Mouse (Mus musculus) intestine, embryonic 15.5 days (tissue): Measurements from ENCODE around the gene Pkd2. TPM values are rescaled to one million over a fixed set of nuclear protein-coding genes. Genes with fewer than 3 reads are reported as not detected.
"Not testable (repeated sequence)": the region's sequence is repeated elsewhere in the genome, so short reads cannot be mapped to it uniquely, and the experiment has no call there.

ENCODE experiments used
- ATAC-seq: fragments of 200-750 bp; cut with Nextera tagmentation; 2 replicates; pipeline ENCODE4 v1.8.0; 2017; ENCODE audit warnings: moderate TSS enrichment, moderate library complexity
- H3K27ac ChIP-seq: fragments of 300-500 bp; sonication (generic); 2 replicates; pipeline ENCODE4 v1.5.1; 2015; ENCODE audit warnings: mild to moderate bottlenecking, inconsistent platforms
- H3K27me3 ChIP-seq: fragments of 300-500 bp; sonication (generic); replicated peaks from 2 replicates; pipeline ENCODE4 v1.6.1; 2015; ENCODE audit warnings: inconsistent platforms
- H3K36me3 ChIP-seq: fragments of 300-500 bp; sonication (generic); 2 replicates; pipeline ENCODE4 v1.6.1; 2015; ENCODE audit warnings: inconsistent platforms
- H3K4me1 ChIP-seq: fragments of 300-500 bp; sonication (generic); replicated peaks from 2 replicates; pipeline ENCODE4 v1.6.1; 2015; ENCODE audit warnings: inconsistent platforms
- H3K4me2 ChIP-seq: fragments of 300-500 bp; sonication (generic); replicated peaks from 2 replicates; pipeline ENCODE4 v1.6.1; 2015; ENCODE audit warnings: mild to moderate bottlenecking, inconsistent platforms
- H3K4me3 ChIP-seq: fragments of 300-500 bp; sonication (generic); replicated peaks from 2 replicates; pipeline ENCODE4 v1.5.1; 2015; ENCODE audit warnings: inconsistent platforms
- H3K9ac ChIP-seq: fragments of 300-500 bp; sonication (generic); 2 replicates; pipeline ENCODE4 v1.6.1; 2015; ENCODE audit warnings: inconsistent platforms
- H3K9me3 ChIP-seq: fragments of 300-500 bp; sonication (generic); 2 replicates; pipeline ENCODE4 v1.6.1; 2016; ENCODE audit warnings: inconsistent platforms
- WGBS: fragments of 180-500 bp; shearing (Covaris S2); methylation state at CpG from one replicate; pipeline ENCODE4 v1.1.7; 2015; 5-methylcytosine and 5-hydroxymethylcytosine counted together
- polyA plus RNA-seq: library from polyadenylated mRNA; unstranded; fragments of >200 nt; fragmentation: Nextera tagmentation; extraction: Ambion mirVana; gene quantifications from 2 replicates; pipeline ENCODE4 v1.2.1, GENCODE M21; 2015

Gene Pkd2
- polyA plus RNA-seq, 1 experiment from 2014 or later: 11.8 TPM

GRCm38 (mm10) chr5:104442850-104443249 is 16.4 kb upstream of the Pkd2 start:
- H3K36me3 ChIP-seq: no peaks in the 10 kb centered on the region
- WGBS: 74% methylated on average over 1 of the region's 1 CpGs
- H3K4me3 ChIP-seq: no peak overlapping the region
- H3K9ac ChIP-seq: no peak overlapping the region
- H3K27me3 ChIP-seq: no peaks in the 10 kb centered on the region
- H3K27ac ChIP-seq: no peak overlapping the region
- no peak overlapping the region for H3K4me2 ChIP-seq
- H3K4me1 ChIP-seq: no peaks in the 10 kb centered on the region
- no peak for ATAC-seq
- no peaks in the 10 kb centered on the region for H3K9me3 ChIP-seq

- 11% methylated on average over 3 of the region's 3 CpGs for WGBS
- no peak overlapping the region for H3K4me2 ChIP-seq
- H3K36me3 ChIP-seq: no peaks in the 10 kb centered on the region
- no peak overlapping the region for H3K27ac ChIP-seq
- peak; percentile 49; the same call in 1 of the 2 replicates for ATAC-seq
- H3K4me1 ChIP-seq: no peaks in the 10 kb centered on the region
- no peaks in the 10 kb centered on the region for H3K27me3 ChIP-seq
- no peak overlapping the region for H3K9ac ChIP-seq
- H3K4me3 ChIP-seq: no peak overlapping the region
- no peaks in the 10 kb centered on the region for H3K9me3 ChIP-seq
Measured at GRCm38 (mm10) chr5:104446156-104446555, 13.1 kb upstream of the Pkd2 start.

GRCm38 (mm10) chr5:104448346-104448745 is 10.9 kb upstream of the Pkd2 start:
- not testable (repeated sequence) for H3K4me1 ChIP-seq, H3K9me3 ChIP-seq, H3K4me2 ChIP-seq, H3K9ac ChIP-seq, H3K27ac ChIP-seq, ATAC-seq, H3K4me3 ChIP-seq, H3K36me3 ChIP-seq, H3K27me3 ChIP-seq
- WGBS: 24% methylated on average over 6 of the region's 6 CpGs

- Histone ChIP-seq H3K4me3 (no peak overlapping the region), H3K27ac (no peak overlapping the region), H3K4me1 (no peaks in the 10 kb centered on the region), H3K4me2 (no peak overlapping the region), H3K9me3 (no peaks in the 10 kb centered on the region), H3K9ac (no peak overlapping the region), H3K36me3 (no peaks in the 10 kb centered on the region), H3K27me3 (no peaks in the 10 kb centered on the region)
- no peak for ATAC-seq
- 59% methylated on average over 3 of the region's 3 CpGs for WGBS
Measured at GRCm38 (mm10) chr5:104449491-104449890, 9.8 kb upstream of the Pkd2 start.

GRCm38 (mm10) chr5:104453075-104453474 is 6.2 kb upstream of the Pkd2 start:
- WGBS: 48% methylated on average over 1 of the region's 1 CpGs
- Histone ChIP-seq H3K4me2 (no peak overlapping the region), H3K4me3 (no peak overlapping the region)

GRCm38 (mm10) chr5:104454564-104454963 is 4.7 kb upstream of the Pkd2 start:
- H3K27me3 ChIP-seq: no peaks in the 10 kb centered on the region
- WGBS: 90% methylated on average over 6 of the region's 6 CpGs
- H3K4me2 ChIP-seq: no peak overlapping the region
- H3K36me3 ChIP-seq: no peaks in the 10 kb centered on the region
- ATAC-seq: no peak
- H3K9me3 ChIP-seq: no peaks in the 10 kb centered on the region
- H3K4me3 ChIP-seq: no peak overlapping the region
- H3K4me1 ChIP-seq: 0 out of 2 replicates have a peak, but pooled peaks cover 4% of the 10 kb centered on the region
- H3K9ac ChIP-seq: no peak overlapping the region
- H3K27ac ChIP-seq: no peak overlapping the region

More at GRCm38 (mm10) chr5:104453075-104453474, 6.2 kb upstream of the Pkd2 start:
- no peak for ATAC-seq
- H3K27ac ChIP-seq: no peak overlapping the region
- no peaks in the 10 kb centered on the region for H3K27me3 ChIP-seq
- no peak overlapping the region for H3K9ac ChIP-seq
- H3K4me1 ChIP-seq: no peaks in the 10 kb centered on the region
- H3K36me3 ChIP-seq: no peaks in the 10 kb centered on the region
- no peaks in the 10 kb centered on the region for H3K9me3 ChIP-seq

GRCm38 (mm10) chr5:104459706-104460455 is 631 bp downstream of the Pkd2 start:
- ATAC-seq: peak; percentile 82
- Histone ChIP-seq H3K4me1 (0 out of 2 replicates have a peak, but pooled peaks cover 4% of the 10 kb centered on the region), H3K27ac (peak overlapping the region; percentile 96), H3K4me2 (peak overlapping the region; percentile 79), H3K36me3 (0 out of 2 replicates have a peak, but pooled peaks cover 3% of the 10 kb centered on the region), H3K9ac (peak overlapping the region; percentile 91), H3K4me3 (peak overlapping the region; percentile 98), H3K9me3 (no peaks in the 10 kb centered on the region), H3K27me3 (no peaks in the 10 kb centered on the region)
- WGBS: under 1% methylated on average over 82 of the region's 82 CpGs

- Histone ChIP-seq H3K9me3 (no peaks in the 10 kb centered on the region), H3K36me3 (0 out of 2 replicates have a peak, but pooled peaks cover 3% of the 10 kb centered on the region), H3K4me2 (peak overlapping the region; percentile 79), H3K27ac (no peak overlapping the region), H3K4me1 (0 out of 2 replicates have a peak, but pooled peaks cover 4% of the 10 kb centered on the region), H3K27me3 (no peaks in the 10 kb centered on the region), H3K4me3 (peak overlapping the region; percentile 98), H3K9ac (no peak overlapping the region)
- ATAC-seq: no peak
- 30% methylated on average over 3 of the region's 3 CpGs for WGBS
Measured at GRCm38 (mm10) chr5:104460456-104460838, 1.2 kb downstream of the Pkd2 start.

- 29% methylated on average over 6 of the region's 7 CpGs for WGBS
- Histone ChIP-seq H3K27me3 (no peaks in the 10 kb centered on the region), H3K36me3 (0 out of 2 replicates have a peak, but pooled peaks cover 3% of the 10 kb centered on the region), H3K4me3 (peak overlapping the region; percentile 98), H3K9me3 (no peaks in the 10 kb centered on the region), H3K9ac (no peak overlapping the region), H3K4me2 (peak overlapping the region; percentile 79), H3K27ac (no peak overlapping the region), H3K4me1 (peaks cover 4% of the 10 kb centered on the region; the same call in 1 of the 2 replicates)
- ATAC-seq: no peak
Measured at GRCm38 (mm10) chr5:104460856-104461255, 1.6 kb downstream of the Pkd2 start.

- no peak for ATAC-seq
- WGBS: 59% methylated on average over 8 of the region's 8 CpGs
Measured at GRCm38 (mm10) chr5:104465279-104465678, 6.0 kb downstream of the Pkd2 start.

GRCm38 (mm10) chr5:104465731-104466130 is 6.5 kb downstream of the Pkd2 start:
- no peak overlapping the region for H3K4me2 ChIP-seq
- WGBS: 84% methylated on average over 12 of the region's 12 CpGs
- no peaks in the 10 kb centered on the region for H3K9me3 ChIP-seq
- peaks cover 19% of the 10 kb centered on the region for H3K36me3 ChIP-seq
- H3K27ac ChIP-seq: no peak overlapping the region
- no peaks in the 10 kb centered on the region for H3K27me3 ChIP-seq
- H3K4me1 ChIP-seq: no peaks in the 10 kb centered on the region; the same call in 1 of the 2 replicates
- no peak overlapping the region for H3K4me3 ChIP-seq
- H3K9ac ChIP-seq: no peak overlapping the region
- no peak for ATAC-seq

More at GRCm38 (mm10) chr5:104465279-104465678, 6.0 kb downstream of the Pkd2 start:
- H3K4me1 ChIP-seq: no peaks in the 10 kb centered on the region; the same call in 1 of the 2 replicates
- no peaks in the 10 kb centered on the region for H3K9me3 ChIP-seq
- H3K27ac ChIP-seq: no peak overlapping the region
- H3K9ac ChIP-seq: no peak overlapping the region
- H3K36me3 ChIP-seq: peaks cover 16% of the 10 kb centered on the region
- H3K27me3 ChIP-seq: no peaks in the 10 kb centered on the region
- H3K4me3 ChIP-seq: no peak overlapping the region
- H3K4me2 ChIP-seq: no peak overlapping the region

GRCm38 (mm10) chr5:104466816-104467215 is 7.6 kb downstream of the Pkd2 start:
- no peak overlapping the region for H3K4me2 ChIP-seq
- H3K9ac ChIP-seq: no peak overlapping the region
- no peak for ATAC-seq
- H3K4me3 ChIP-seq: no peak overlapping the region
- H3K9me3 ChIP-seq: no peaks in the 10 kb centered on the region
- H3K27me3 ChIP-seq: no peaks in the 10 kb centered on the region
- H3K4me1 ChIP-seq: no peaks in the 10 kb centered on the region; the same call in 1 of the 2 replicates
- H3K27ac ChIP-seq: no peak overlapping the region
- H3K36me3 ChIP-seq: peaks cover 24% of the 10 kb centered on the region
- WGBS: 91% methylated on average over 16 of the region's 16 CpGs

GRCm38 (mm10) chr5:104468586-104468985 is 9.3 kb downstream of the Pkd2 start:
- no peaks in the 10 kb centered on the region for H3K27me3 ChIP-seq
- no peaks in the 10 kb centered on the region; the same call in 1 of the 2 replicates for H3K4me1 ChIP-seq
- WGBS: 89% methylated on average over 5 of the region's 5 CpGs
- no peak for ATAC-seq
- H3K27ac ChIP-seq: no peak overlapping the region
- H3K36me3 ChIP-seq: peaks cover 31% of the 10 kb centered on the region
- H3K4me3 ChIP-seq: no peak overlapping the region
- H3K4me2 ChIP-seq: no peak overlapping the region
- H3K9ac ChIP-seq: no peak overlapping the region
- no peaks in the 10 kb centered on the region for H3K9me3 ChIP-seq
